Mouse (Mus musculus) erythroblast, embryonic 14.5 days (primary cell): ENCODE measurements around the gene Slc16a9.

ENCODE experiments used
- GATA1 ChIP-seq: IDR thresholded peaks from 2 replicates; pipeline ENCODE4 v1.6.1; 2012; ENCODE audit warnings: low read length, inconsistent platforms, mixed read lengths
- TAL1 ChIP-seq: IDR thresholded peaks from 3 replicates; pipeline ENCODE4 v1.6.1; 2012; ENCODE audit warnings: low read length, inconsistent platforms, mixed read lengths

GRCm38 (mm10) chr10:70224571-70224970, 20.3 kb upstream of the Slc16a9 start:
- no peak for TF ChIP-seq GATA1
- TF ChIP-seq TAL1, result no peak
